Mouse (Mus musculus) intestine, embryonic 16.5 days (tissue): Measurements from ENCODE around the gene Zfp518a. TPM values are rescaled to one million over a fixed set of nuclear protein-coding genes. Genes with fewer than 3 reads are reported as not detected.

ENCODE experiments used
- ATAC-seq: fragments of 200-750 bp; cut with Nextera tagmentation; 2 replicates; pipeline ENCODE4 v1.8.0; 2017; ENCODE audit warnings: moderate TSS enrichment, moderate library complexity
- H3K27ac ChIP-seq: fragments of 300-500 bp; sonication (generic); 2 replicates; pipeline ENCODE4 v1.5.1; 2014; ENCODE audit warnings: mild to moderate bottlenecking, low read length
- H3K27me3 ChIP-seq: fragments of 300-500 bp; sonication (generic); replicated peaks from 2 replicates; pipeline ENCODE4 v1.6.1; 2014; ENCODE audit warnings: low read length, control low read depth, mixed read lengths; ENCODE audit not compliant: control insufficient read depth, insufficient read depth
- H3K36me3 ChIP-seq: fragments of 300-500 bp; sonication (generic); 2 replicates; pipeline ENCODE4 v1.6.1; 2014; ENCODE audit warnings: low read length, control low read depth; ENCODE audit not compliant: control insufficient read depth, insufficient read depth
- H3K4me1 ChIP-seq: fragments of 300-500 bp; sonication (generic); 2 replicates; pipeline ENCODE4 v1.6.1; 2014; ENCODE audit warnings: low read length, control low read depth, mixed read lengths; ENCODE audit not compliant: control insufficient read depth, insufficient read depth
- H3K4me2 ChIP-seq: fragments of 300-500 bp; sonication (generic); 2 replicates; pipeline ENCODE4 v1.6.1; 2014; ENCODE audit warnings: low read depth, low read length, control low read depth
- H3K4me3 ChIP-seq: fragments of 300-500 bp; sonication (generic); 2 replicates; pipeline ENCODE4 v1.5.1; 2014; ENCODE audit warnings: mild to moderate bottlenecking, low read length
- H3K9ac ChIP-seq: fragments of 300-500 bp; sonication (generic); 2 replicates; pipeline ENCODE4 v1.6.1; 2014; ENCODE audit warnings: low read depth, low read length
- H3K9me3 ChIP-seq: fragments of 300-500 bp; sonication (generic); 2 replicates; pipeline ENCODE4 v1.6.1; 2016; ENCODE audit warnings: low read length, control low read depth; ENCODE audit not compliant: control insufficient read depth
- WGBS: fragments of 180-500 bp; shearing (Covaris S2); extraction: QIAGEN DNeasy Blood & Tissue Kit; methylation state at CpG from one replicate; pipeline ENCODE4 v1.1.7; 2014; 5-methylcytosine and 5-hydroxymethylcytosine counted together
- polyA plus RNA-seq: library from polyadenylated mRNA; unstranded; fragments of >200 nt; fragmentation: Nextera tagmentation; extraction: Ambion mirVana; gene quantifications from 2 replicates; pipeline ENCODE4 v1.2.1, GENCODE M21; 2015

Gene Zfp518a
- polyA plus RNA-seq, result 10.7 and 14.0 TPM in 2 replicates

- peaks cover 5% of the 10 kb centered on the region; the same call in 1 of the 2 replicates for H3K9me3 ChIP-seq
- H3K27me3 ChIP-seq, result peaks cover 2% of the 10 kb centered on the region; the same call in 1 of the 2 replicates
- ATAC-seq, result peak; percentile 94
- H3K36me3 ChIP-seq, result no peaks in the 10 kb centered on the region
- H3K4me1 ChIP-seq, result no peaks in the 10 kb centered on the region
- under 1% methylated on average over 89 of the region's 89 CpGs for WGBS
- peak within 1 kb of the TSS; percentile 92 for H3K27ac ChIP-seq
- H3K4me2 ChIP-seq, result peak within 1 kb of the TSS; percentile 54
- peak within 1 kb of the TSS; percentile 82 for H3K4me3 ChIP-seq
- H3K9ac ChIP-seq, result peak within 1 kb of the TSS; percentile 87
Measured at GRCm38 (mm10) chr19:40894519-40895392, at the start of gene Zfp518a. Zfp518a (plus strand) TSS chr19:40894705.

- Histone ChIP-seq H3K4me1 (no peaks in the 10 kb centered on the region), H3K9ac (no peak overlapping the region), H3K4me2 (no peak overlapping the region), H3K27ac (no peak overlapping the region), H3K4me3 (no peak overlapping the region), H3K9me3 (no peaks in the 10 kb centered on the region), H3K36me3 (peaks cover 8% of the 10 kb centered on the region), H3K27me3 (no peaks in the 10 kb centered on the region)
- no peak for ATAC-seq
- 88% methylated on average over 13 of the region's 13 CpGs for whole genome bisulfite sequencing
Measured at GRCm38 (mm10) chr19:40844731-40845130, 49.8 kb upstream of the Zfp518a start.

GRCm38 (mm10) chr19:40849391-40849790 is 45.1 kb upstream of the Zfp518a start:
- H3K4me3 ChIP-seq, result no peak overlapping the region
- ATAC-seq, result no peak
- no peaks in the 10 kb centered on the region for H3K27me3 ChIP-seq
- H3K4me2 ChIP-seq, result no peak overlapping the region
- H3K9me3 ChIP-seq, result no peaks in the 10 kb centered on the region
- no peak overlapping the region for H3K9ac ChIP-seq
- no peak overlapping the region for H3K27ac ChIP-seq
- no peaks in the 10 kb centered on the region for H3K4me1 ChIP-seq
- peaks cover 9% of the 10 kb centered on the region for H3K36me3 ChIP-seq
- 88% methylated on average over 12 of the region's 12 CpGs for WGBS

- H3K4me2 ChIP-seq, result no peak overlapping the region
- no peak overlapping the region for H3K4me3 ChIP-seq
- no peak for ATAC-seq
- no peaks in the 10 kb centered on the region for H3K9me3 ChIP-seq
- H3K9ac ChIP-seq, result no peak overlapping the region
- H3K36me3 ChIP-seq, result no peaks in the 10 kb centered on the region
- no peaks in the 10 kb centered on the region for H3K27me3 ChIP-seq
- no peak overlapping the region for H3K27ac ChIP-seq
- WGBS, result 48% methylated on average over 4 of the region's 4 CpGs
- H3K4me1 ChIP-seq, result no peaks in the 10 kb centered on the region
Measured at GRCm38 (mm10) chr19:40859555-40859954, 35.0 kb upstream of the Zfp518a start.

- Histone ChIP-seq H3K27me3 (no peaks in the 10 kb centered on the region; the same call in 1 of the 2 replicates), H3K4me1 (0 out of 2 replicates have a peak, but pooled peaks cover 3% of the 10 kb centered on the region), H3K9ac (no peak overlapping the region), H3K4me2 (no peak overlapping the region), H3K36me3 (no peaks in the 10 kb centered on the region), H3K9me3 (no peaks in the 10 kb centered on the region), H3K4me3 (no peak overlapping the region), H3K27ac (no peak overlapping the region)
- no peak for ATAC-seq
- 21% methylated on average over 5 of the region's 5 CpGs for WGBS
Measured at GRCm38 (mm10) chr19:40868284-40868683, 26.2 kb upstream of the Zfp518a start.

GRCm38 (mm10) chr19:40869425-40870105 is 24.9 kb upstream of the Zfp518a start:
- ATAC-seq, result no peak

GRCm38 (mm10) chr19:40872955-40873665 is 21.4 kb upstream of the Zfp518a start:
- 2% methylated on average over 51 of the region's 51 CpGs for WGBS
- peaks cover 4% of the 10 kb centered on the region; the same call in 1 of the 2 replicates for H3K27me3 ChIP-seq
- ATAC-seq, result peak; percentile 97
- no peaks in the 10 kb centered on the region for H3K9me3 ChIP-seq
- no peaks in the 10 kb centered on the region for H3K36me3 ChIP-seq
- H3K4me2 ChIP-seq, result peak overlapping the region; percentile 88
- H3K27ac ChIP-seq, result peak overlapping the region; percentile 74
- 0 out of 2 replicates have a peak, but pooled peaks cover 3% of the 10 kb centered on the region for H3K4me1 ChIP-seq
- peak overlapping the region; percentile 66 for H3K4me3 ChIP-seq
- peak overlapping the region; percentile 70 for H3K9ac ChIP-seq

More at GRCm38 (mm10) chr19:40869425-40870105, 24.9 kb upstream of the Zfp518a start:
- no peaks in the 10 kb centered on the region; the same call in 1 of the 2 replicates for H3K27me3 ChIP-seq
- WGBS, result 93% methylated on average over 3 of the region's 3 CpGs
- H3K9ac ChIP-seq, result no peak overlapping the region
- no peak overlapping the region for H3K27ac ChIP-seq
- 0 out of 2 replicates have a peak, but pooled peaks cover 3% of the 10 kb centered on the region for H3K4me1 ChIP-seq
- no peaks in the 10 kb centered on the region for H3K36me3 ChIP-seq
- no peaks in the 10 kb centered on the region for H3K9me3 ChIP-seq
- no peak overlapping the region for H3K4me2 ChIP-seq
- no peak overlapping the region for H3K4me3 ChIP-seq

GRCm38 (mm10) chr19:40881700-40882099 is 12.8 kb upstream of the Zfp518a start:
- H3K9ac ChIP-seq, result no peak overlapping the region
- no peak for ATAC-seq
- peaks cover 10% of the 10 kb centered on the region for H3K27me3 ChIP-seq
- H3K27ac ChIP-seq, result no peak overlapping the region
- no peaks in the 10 kb centered on the region for H3K4me1 ChIP-seq
- no peak overlapping the region for H3K4me2 ChIP-seq
- H3K36me3 ChIP-seq, result no peaks in the 10 kb centered on the region
- no peak overlapping the region for H3K4me3 ChIP-seq
- 89% methylated on average over 4 of the region's 4 CpGs for WGBS
- H3K9me3 ChIP-seq, result no peaks in the 10 kb centered on the region

- WGBS, result 80% methylated on average over 1 of the region's 1 CpGs
- Histone ChIP-seq H3K36me3 (no peaks in the 10 kb centered on the region), H3K9ac (no peak overlapping the region), H3K4me2 (no peak overlapping the region), H3K27me3 (peaks cover 8% of the 10 kb centered on the region), H3K27ac (no peak overlapping the region), H3K4me1 (no peaks in the 10 kb centered on the region), H3K9me3 (peaks cover 3% of the 10 kb centered on the region; the same call in 1 of the 2 replicates), H3K4me3 (no peak overlapping the region)
- ATAC-seq, result no peak
Measured at GRCm38 (mm10) chr19:40888887-40889286, 5.6 kb upstream of the Zfp518a start.
